Mouse (Mus musculus) hindbrain, embryonic 15.5 days (tissue): ENCODE measurements around the gene Ddx39. TPM values are rescaled to one million over a fixed set of nuclear protein-coding genes. Genes with fewer than 3 reads are reported as not detected.

Source experiments
- ATAC-seq: fragments of 200-750 bp; cut with Nextera tagmentation; 2 replicates; pipeline ENCODE4 v1.8.0; 2017; ENCODE audit warnings: low read depth, moderate number of reproducible peaks, moderate TSS enrichment; ENCODE audit not compliant: low FRiP score
- H3K27ac ChIP-seq: fragments of 300-500 bp; sonication (generic); replicated peaks from 2 replicates; pipeline ENCODE4 v1.5.1; 2015; ENCODE audit warnings: mild to moderate bottlenecking, inconsistent platforms
- H3K27me3 ChIP-seq: fragments of 300-500 bp; sonication (generic); 2 replicates; pipeline ENCODE4 v1.6.1; 2015; ENCODE audit warnings: control low read depth, inconsistent platforms
- H3K36me3 ChIP-seq: fragments of 300-500 bp; sonication (generic); 2 replicates; pipeline ENCODE4 v1.6.1; 2015; ENCODE audit warnings: control low read depth, inconsistent platforms
- H3K4me1 ChIP-seq: fragments of 300-500 bp; sonication (generic); replicated peaks from 2 replicates; pipeline ENCODE4 v1.6.1; 2015; ENCODE audit warnings: control low read depth, inconsistent platforms
- H3K4me2 ChIP-seq: fragments of 300-500 bp; sonication (generic); 2 replicates; pipeline ENCODE4 v1.6.1; 2015; ENCODE audit warnings: moderate library complexity, mild to moderate bottlenecking, inconsistent platforms
- H3K4me3 ChIP-seq: fragments of 300-500 bp; sonication (generic); 2 replicates; pipeline ENCODE4 v1.5.1; 2015; ENCODE audit warnings: mild to moderate bottlenecking, inconsistent platforms
- H3K9ac ChIP-seq: fragments of 300-500 bp; sonication (generic); 2 replicates; pipeline ENCODE4 v1.6.1; 2015; ENCODE audit warnings: inconsistent platforms
- H3K9me3 ChIP-seq: fragments of 300-500 bp; sonication (generic); 2 replicates; pipeline ENCODE4 v1.6.1; 2016; ENCODE audit warnings: control low read depth, inconsistent platforms
- WGBS: fragments of 180-500 bp; shearing (Covaris S2); methylation state at CpG from one replicate; pipeline ENCODE4 v1.1.7; 2015; 5-methylcytosine and 5-hydroxymethylcytosine counted together
- polyA plus RNA-seq: library from polyadenylated mRNA; unstranded; fragments of >200 nt; fragmentation: Nextera tagmentation; extraction: Ambion mirVana; gene quantifications from 2 replicates; pipeline ENCODE4 v1.2.1, GENCODE M21; 2015

Ddx39 gene
- polyA plus RNA-seq, 1 experiment from 2014 or later: 97.5 TPM

DNA sequence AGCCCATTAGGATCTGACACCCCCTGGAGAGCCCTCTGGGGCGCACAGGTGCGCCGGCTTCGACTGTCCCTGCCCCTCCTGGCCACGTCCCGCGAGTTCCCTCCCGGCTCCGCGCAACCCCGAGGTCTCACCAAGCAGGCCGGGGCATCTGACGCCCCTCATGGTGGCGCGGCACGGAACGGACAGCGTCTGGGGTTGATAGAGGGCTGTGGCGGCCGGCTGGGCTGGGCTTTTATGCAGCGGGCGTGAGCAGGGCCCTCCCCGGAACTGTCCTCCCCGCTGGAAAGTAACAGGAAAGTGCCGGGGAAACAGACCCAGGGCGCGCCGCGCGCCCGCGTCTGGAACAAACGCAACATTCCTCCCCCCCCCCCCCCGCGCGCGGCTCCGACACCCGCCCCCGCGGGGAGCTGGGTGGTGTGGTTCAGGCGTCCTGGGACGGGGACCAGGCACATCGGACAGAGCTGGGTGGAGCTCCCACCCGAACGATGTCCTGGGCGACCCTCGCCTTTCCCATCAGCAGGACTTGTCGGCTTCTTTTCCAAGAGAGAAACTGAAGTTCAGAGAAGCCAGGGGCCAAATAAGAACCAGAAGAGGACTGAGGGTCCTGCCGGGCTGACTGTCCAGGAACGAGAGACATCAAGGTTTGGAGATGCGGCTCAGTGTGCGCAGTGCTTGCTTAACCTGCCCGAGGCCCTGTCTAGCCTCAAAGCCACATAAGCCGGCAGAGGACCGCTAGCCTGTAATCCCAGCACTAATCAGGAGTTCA is 26.2 kb downstream of the Ddx39 start, which contains the start of gene Adgre5:
Adgre5 (minus strand) TSS at position 351 of the 766 bp plus-strand sequence.
- peak; percentile 60 for ATAC-seq
- 1% methylated on average over 43 of the region's 56 CpGs for WGBS
- Histone ChIP-seq H3K4me1 (peaks cover 6% of the 10 kb centered on the region), H3K4me2 (peak within 1 kb of the TSS; percentile 81), H3K9ac (peak within 1 kb of the TSS; percentile 44), H3K4me3 (peak within 1 kb of the TSS; percentile 41), H3K9me3 (no peaks in the 10 kb centered on the region), H3K36me3 (no peaks in the 10 kb centered on the region), H3K27ac (peak within 1 kb of the TSS; percentile 18; the same call in 1 of the 2 replicates), H3K27me3 (peaks cover 32% of the 10 kb centered on the region)

DNA sequence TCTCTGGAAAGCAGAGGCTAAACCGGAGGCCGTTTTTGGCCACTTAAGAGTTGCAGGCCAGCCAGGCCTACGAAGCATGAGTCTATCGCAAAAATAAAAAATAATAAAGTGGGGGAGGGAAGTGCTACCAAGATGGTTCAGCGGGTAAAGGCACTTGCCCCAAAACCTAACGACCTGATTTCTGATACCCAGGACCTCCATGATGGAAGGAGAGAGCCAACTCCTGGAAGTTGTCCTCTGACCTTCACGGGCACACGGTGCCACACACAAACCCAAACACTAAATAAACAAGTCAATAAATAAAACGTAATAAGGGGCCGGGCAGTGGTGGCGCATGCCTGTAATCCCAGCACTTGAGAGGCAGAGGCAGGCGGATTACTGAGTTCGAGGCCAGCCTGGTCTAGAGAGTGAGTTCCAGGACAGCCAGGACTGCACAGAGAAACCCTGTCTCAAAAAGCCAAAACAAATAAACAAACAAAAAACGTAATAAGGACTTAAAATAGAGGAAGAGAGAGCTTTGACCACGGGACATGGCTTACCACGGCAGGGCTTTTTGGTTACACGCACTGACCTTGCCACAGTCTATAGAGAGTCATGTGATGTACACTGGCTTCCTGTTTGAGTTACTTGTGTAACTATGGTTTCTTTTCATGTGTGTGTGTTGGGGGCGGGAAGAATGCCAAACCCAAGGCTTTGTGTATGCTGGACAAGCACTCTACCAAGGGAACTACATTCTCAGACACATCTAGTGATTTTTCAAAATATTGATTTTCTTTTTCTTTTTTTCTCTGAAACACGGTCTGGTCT is 27.1 kb downstream of the Ddx39 start:
- 79% methylated on average over 19 of the region's 19 CpGs for WGBS
- peaks cover 32% of the 10 kb centered on the region for H3K27me3 ChIP-seq
- H3K36me3 ChIP-seq: no peaks in the 10 kb centered on the region
- no peak overlapping the region for H3K9ac ChIP-seq
- peak overlapping the region; percentile 81 for H3K4me2 ChIP-seq
- no peaks in the 10 kb centered on the region for H3K9me3 ChIP-seq
- peak overlapping the region; percentile 12; the same call in 1 of the 2 replicates for H3K27ac ChIP-seq
- H3K4me3 ChIP-seq: peak overlapping the region; percentile 41; the same call in 1 of the 2 replicates
- peaks cover 6% of the 10 kb centered on the region for H3K4me1 ChIP-seq
- no peak for ATAC-seq

DNA sequence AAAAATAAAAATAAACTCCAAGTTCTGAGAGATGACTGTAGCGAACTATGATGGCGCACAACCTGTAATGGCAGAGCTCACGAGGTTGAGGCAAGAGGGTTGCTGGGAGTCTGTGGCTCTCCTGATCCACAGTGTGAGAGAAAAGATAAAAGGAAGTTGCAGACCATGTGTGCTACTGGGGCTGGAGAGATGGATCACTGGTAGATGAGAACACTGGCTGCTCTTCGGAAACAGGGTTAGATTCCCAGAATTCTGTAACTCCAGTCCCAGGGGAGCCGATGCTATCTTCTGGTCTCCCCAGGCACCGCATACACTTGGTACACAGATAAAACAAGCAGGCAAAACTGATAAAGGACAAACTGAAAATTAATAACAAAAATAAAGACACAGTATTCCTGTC is 28.0 kb downstream of the Ddx39 start:
- Histone ChIP-seq H3K9me3 (no peaks in the 10 kb centered on the region), H3K4me1 (peaks cover 14% of the 10 kb centered on the region), H3K36me3 (no peaks in the 10 kb centered on the region), H3K4me3 (no peak overlapping the region), H3K9ac (no peak overlapping the region), H3K4me2 (no peak overlapping the region), H3K27me3 (peaks cover 32% of the 10 kb centered on the region), H3K27ac (no peak overlapping the region)
- WGBS: 89% methylated on average over 6 of the region's 6 CpGs
- ATAC-seq: no peak

DNA sequence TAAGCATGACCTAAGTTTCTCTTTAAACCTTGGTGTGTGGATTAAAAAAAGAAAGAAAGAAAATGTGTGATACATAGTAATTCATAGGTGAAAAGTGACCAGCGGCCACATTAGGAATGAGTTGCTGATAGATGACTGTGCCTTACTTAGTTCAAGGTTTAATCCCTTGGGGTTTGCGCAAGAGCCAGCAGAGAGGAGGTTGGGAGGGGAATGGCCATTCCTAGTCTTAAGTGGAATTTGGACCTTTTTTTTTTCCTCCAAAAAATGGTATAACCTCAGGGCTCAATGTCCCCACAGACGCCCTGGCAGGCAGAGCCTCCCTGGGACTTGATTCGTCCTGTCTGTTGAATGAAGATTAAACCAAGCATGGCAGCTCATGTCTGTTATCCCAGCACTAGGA is 29.1 kb downstream of the Ddx39 start:
- no peaks in the 10 kb centered on the region for H3K36me3 ChIP-seq
- H3K27ac ChIP-seq: no peak overlapping the region
- H3K9me3 ChIP-seq: no peaks in the 10 kb centered on the region
- no peak for ATAC-seq
- no peak overlapping the region for H3K4me3 ChIP-seq
- H3K4me2 ChIP-seq: no peak overlapping the region
- WGBS: 86% methylated on average over 4 of the region's 4 CpGs
- H3K9ac ChIP-seq: no peak overlapping the region
- H3K4me1 ChIP-seq: peaks cover 17% of the 10 kb centered on the region
- peaks cover 32% of the 10 kb centered on the region for H3K27me3 ChIP-seq

DNA sequence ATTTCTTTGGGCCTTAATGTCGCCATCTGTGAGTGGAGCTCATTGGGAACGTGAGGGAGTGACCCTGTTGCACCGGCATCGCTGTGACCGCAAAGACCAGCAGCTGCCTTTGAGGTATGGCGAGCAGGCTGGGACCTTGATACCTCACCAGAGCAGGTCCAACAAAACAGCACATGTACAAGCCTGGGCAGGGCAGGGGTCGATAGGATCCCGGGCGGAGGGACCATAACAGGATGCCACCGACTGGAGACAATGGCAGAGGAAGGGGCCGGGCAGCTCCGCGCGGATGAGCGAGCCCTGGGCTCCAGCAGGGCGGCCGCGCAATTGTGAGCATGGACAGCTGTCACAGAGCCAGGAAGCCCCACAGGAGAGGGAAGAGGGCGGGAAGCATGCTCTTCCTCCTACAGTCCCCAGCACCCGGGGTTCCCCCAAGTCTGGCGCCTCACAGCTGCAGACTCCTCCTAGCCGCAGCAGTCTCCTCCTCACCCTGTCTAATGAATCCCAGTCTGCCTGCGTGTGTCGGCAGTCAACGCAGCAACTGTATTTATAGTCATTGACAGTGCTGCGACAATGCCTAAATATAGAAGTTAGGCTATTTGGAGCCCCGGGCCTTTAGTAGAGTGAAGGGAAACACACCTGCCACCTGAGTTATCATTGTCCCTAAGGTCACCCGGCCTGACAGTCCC is 32.8 kb downstream of the Ddx39 start:
- Histone ChIP-seq H3K36me3 (no peaks in the 10 kb centered on the region), H3K27ac (no peak overlapping the region), H3K27me3 (no peaks in the 10 kb centered on the region; the same call in 1 of the 2 replicates), H3K9ac (peak overlapping the region; percentile 57), H3K4me3 (peak overlapping the region; percentile 38), H3K4me1 (peaks cover 11% of the 10 kb centered on the region), H3K4me2 (peak overlapping the region; percentile 82), H3K9me3 (no peaks in the 10 kb centered on the region)
- 2% methylated on average over 26 of the region's 28 CpGs for WGBS
- ATAC-seq: peak; percentile 85

DNA sequence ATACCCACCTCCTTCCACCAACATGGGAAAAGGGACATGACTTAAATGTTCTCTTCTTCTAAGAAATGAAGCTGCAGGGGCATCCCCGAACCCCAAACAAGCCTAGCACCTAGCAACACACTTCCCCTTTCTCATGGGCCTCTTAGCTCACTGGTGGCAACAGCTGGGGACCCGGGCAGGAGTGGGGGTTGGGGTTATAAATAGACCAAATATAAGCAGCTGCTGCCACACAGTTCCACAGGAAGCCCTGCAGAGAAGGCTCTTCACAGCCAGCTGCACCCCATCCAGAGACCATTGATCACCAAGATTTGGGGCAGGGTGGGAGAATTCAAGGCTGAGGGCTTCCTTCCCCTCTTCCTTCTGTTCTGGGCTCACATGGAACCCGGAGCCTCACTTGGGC is 33.7 kb downstream of the Ddx39 start:
- Histone ChIP-seq H3K4me2 (no peak overlapping the region), H3K9ac (no peak overlapping the region), H3K4me3 (no peak overlapping the region), H3K4me1 (peaks cover 11% of the 10 kb centered on the region), H3K9me3 (no peaks in the 10 kb centered on the region), H3K36me3 (no peaks in the 10 kb centered on the region), H3K27me3 (no peaks in the 10 kb centered on the region; the same call in 1 of the 2 replicates), H3K27ac (no peak overlapping the region)
- WGBS: 45% methylated on average over 3 of the region's 3 CpGs
- ATAC-seq: no peak

DNA sequence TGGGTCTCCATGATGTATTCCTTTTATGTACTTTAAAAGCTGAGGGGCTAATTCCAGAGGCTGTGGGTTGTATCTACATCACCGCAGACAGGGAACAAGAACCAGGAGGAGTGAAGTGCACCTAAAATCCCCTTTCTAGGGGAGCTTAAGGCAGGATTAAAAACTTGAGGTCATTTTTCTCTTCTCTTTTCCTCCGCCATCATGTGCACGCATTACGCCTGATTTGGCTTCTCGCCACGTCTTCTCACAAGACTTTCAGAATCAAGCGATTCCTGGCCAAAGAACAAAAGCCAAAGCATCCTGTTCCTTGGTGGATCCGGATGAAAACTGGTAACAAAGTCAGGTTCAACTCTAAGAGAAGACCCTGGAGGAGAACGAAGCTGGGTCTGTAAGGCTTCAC is 34.3 kb downstream of the Ddx39 start:
- Histone ChIP-seq H3K4me2 (no peak overlapping the region), H3K9me3 (no peaks in the 10 kb centered on the region), H3K4me1 (peaks cover 11% of the 10 kb centered on the region), H3K9ac (no peak overlapping the region), H3K36me3 (no peaks in the 10 kb centered on the region), H3K27ac (no peak overlapping the region), H3K4me3 (no peak overlapping the region), H3K27me3 (no peaks in the 10 kb centered on the region; the same call in 1 of the 2 replicates)
- no peak for ATAC-seq
- 84% methylated on average over 9 of the region's 9 CpGs for WGBS

DNA sequence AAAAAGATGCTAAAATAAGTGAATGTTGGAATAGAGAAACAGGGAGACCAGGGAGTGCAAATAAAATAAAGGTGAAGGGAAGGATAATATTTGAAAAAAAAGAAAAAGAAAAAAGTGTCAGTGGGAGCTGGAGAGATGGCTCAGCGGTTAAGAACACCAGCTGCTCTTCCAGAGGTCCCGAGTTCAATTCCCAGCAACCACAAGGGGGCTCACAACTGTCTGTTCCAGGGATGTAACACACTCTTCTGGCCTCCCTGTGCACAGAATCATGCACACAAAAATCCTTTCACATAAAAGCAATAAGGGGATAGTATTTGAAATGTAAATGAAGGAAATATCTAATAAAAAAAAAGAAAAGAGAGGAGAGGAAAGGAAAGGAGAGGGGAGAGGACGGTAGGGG is 39.2 kb downstream of the Ddx39 start:
- no peak for ATAC-seq
- Histone ChIP-seq H3K9ac (no peak overlapping the region), H3K27ac (no peak overlapping the region), H3K9me3 (no peaks in the 10 kb centered on the region), H3K4me1 (no peaks in the 10 kb centered on the region), H3K4me2 (no peak overlapping the region), H3K4me3 (no peak overlapping the region), H3K27me3 (no peaks in the 10 kb centered on the region), H3K36me3 (no peaks in the 10 kb centered on the region)
- WGBS: 60% methylated on average over 2 of the region's 3 CpGs

DNA sequence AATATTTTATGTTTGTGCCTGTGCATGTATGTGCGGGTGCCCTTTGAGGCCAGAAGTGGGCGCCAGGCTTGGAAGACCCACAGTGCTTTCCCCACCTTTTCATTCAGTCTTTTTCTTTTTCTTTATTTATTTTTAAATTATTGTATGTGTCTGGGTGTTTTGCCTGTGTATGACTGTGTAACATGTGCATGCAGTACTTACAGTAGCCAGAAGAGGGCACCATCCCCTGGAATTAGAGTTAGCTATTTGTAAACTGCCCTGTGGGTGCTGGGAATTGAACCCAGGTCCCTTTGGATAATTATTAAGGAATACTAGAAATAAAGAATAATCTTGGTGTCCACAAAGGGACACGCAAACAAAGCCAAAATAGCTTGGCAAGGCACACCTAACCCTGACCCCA is 41.3 kb downstream of the Ddx39 start:
- H3K4me2 ChIP-seq: no peak overlapping the region
- H3K9me3 ChIP-seq: no peaks in the 10 kb centered on the region
- no peaks in the 10 kb centered on the region for H3K27me3 ChIP-seq
- H3K4me3 ChIP-seq: no peak overlapping the region
- H3K9ac ChIP-seq: no peak overlapping the region
- no peaks in the 10 kb centered on the region for H3K36me3 ChIP-seq
- no peak overlapping the region for H3K27ac ChIP-seq
- no peaks in the 10 kb centered on the region for H3K4me1 ChIP-seq
- no peak for ATAC-seq
- 96% methylated on average over 3 of the region's 3 CpGs for WGBS

DNA sequence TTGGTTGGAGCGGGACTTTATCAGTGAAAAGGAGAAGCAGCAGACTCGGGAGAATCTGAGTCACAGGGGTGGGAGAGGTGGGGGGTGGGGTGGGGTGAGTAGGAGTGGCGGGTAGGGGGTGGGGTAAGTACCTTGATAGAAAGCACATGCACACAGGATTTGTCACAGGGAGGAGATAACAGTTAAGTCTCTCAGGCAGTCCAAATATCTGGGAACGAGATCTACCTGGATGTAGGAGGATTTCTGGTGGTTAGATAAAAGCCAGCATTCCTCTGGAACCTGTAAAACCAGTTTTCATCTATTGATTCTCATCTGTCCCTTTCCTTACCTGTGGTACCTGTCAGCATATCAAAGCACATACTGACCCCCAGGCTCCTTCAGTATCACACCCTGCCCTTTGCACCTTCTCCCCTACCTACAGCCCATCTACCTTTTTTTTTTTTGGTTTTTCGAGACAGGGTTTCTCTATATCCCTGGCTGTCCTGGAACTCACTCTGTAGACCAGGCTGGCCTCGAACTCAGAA is 42.2 kb downstream of the Ddx39 start:
- Histone ChIP-seq H3K36me3 (no peaks in the 10 kb centered on the region), H3K4me1 (no peaks in the 10 kb centered on the region), H3K4me2 (no peak overlapping the region), H3K4me3 (no peak overlapping the region), H3K27ac (no peak overlapping the region), H3K9ac (no peak overlapping the region), H3K9me3 (no peaks in the 10 kb centered on the region), H3K27me3 (no peaks in the 10 kb centered on the region)
- 81% methylated on average over 6 of the region's 6 CpGs for WGBS
- no peak for ATAC-seq

DNA sequence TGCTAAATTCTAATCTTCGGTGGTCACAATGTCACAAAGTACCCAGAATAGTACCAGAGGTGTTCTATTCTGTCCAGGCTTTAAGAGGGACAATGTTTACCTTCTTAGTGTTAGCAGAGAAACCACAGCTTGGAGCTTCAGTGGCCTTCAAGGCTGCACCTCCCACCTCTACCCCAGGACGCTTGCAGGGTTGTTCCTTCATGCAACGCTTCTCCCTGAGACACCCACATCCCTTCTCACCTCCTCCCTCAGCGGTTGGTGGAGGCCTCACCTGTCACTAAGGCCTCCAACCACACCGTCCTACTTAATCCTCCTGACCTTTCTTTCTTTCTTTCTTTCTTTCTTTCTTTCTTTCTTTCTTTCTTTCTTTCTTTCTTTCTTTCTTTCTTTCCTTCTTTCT is 43.3 kb downstream of the Ddx39 start:
- H3K27ac ChIP-seq: no peak overlapping the region
- no peaks in the 10 kb centered on the region for H3K27me3 ChIP-seq
- 65% methylated on average over 5 of the region's 5 CpGs for WGBS
- no peaks in the 10 kb centered on the region for H3K4me1 ChIP-seq
- no peaks in the 10 kb centered on the region for H3K36me3 ChIP-seq
- H3K9ac ChIP-seq: no peak overlapping the region
- H3K4me2 ChIP-seq: no peak overlapping the region
- no peak overlapping the region for H3K4me3 ChIP-seq
- no peaks in the 10 kb centered on the region for H3K9me3 ChIP-seq
- ATAC-seq: no peak
